Mouse (Mus musculus): ENCODE data around the gene Klhl24. TPM values are rescaled to one million over a fixed set of nuclear protein-coding genes. Genes with fewer than 3 reads are reported as not detected.

Gene Klhl24
- 34.2 TPM for polyA plus RNA-seq (2015; fragmentation: Illumina TruSeq; extraction: RNeasy Lipid Tissue Mini Kit (QIAGEN cat#74804); ENCODE audit: low read depth, low replicate concordance)

GRCm38 (mm10) chr16:20097069-20097710 is at the start of gene Klhl24:
Gene Klhl24 (plus strand): TSS chr16:20097542.

GRCm38 (mm10) chr16:20140772-20141531 is 43.6 kb downstream of the Klhl24 start, which contains the start of gene Yeats2:
Gene Yeats2 (plus strand): TSS chr16:20141063.

Other genes with a start within 250 kb of the Klhl24 start
- 1.8 TPM for gene Klhl6, start 114.5 kb upstream of the Klhl24 start, polyA plus RNA-seq (2015; fragmentation: Illumina TruSeq; extraction: RNeasy Lipid Tissue Mini Kit (QIAGEN cat#74804); ENCODE audit: low read depth, low replicate concordance)
- 17.2 TPM for gene Yeats2, start 43.5 kb downstream of the Klhl24 start, polyA plus RNA-seq (2015; fragmentation: Illumina TruSeq; extraction: RNeasy Lipid Tissue Mini Kit (QIAGEN cat#74804); ENCODE audit: low read depth, low replicate concordance)
- 49.4 TPM for gene Map6d1, start 143.8 kb downstream of the Klhl24 start, polyA plus RNA-seq (2015; fragmentation: Illumina TruSeq; extraction: RNeasy Lipid Tissue Mini Kit (QIAGEN cat#74804); ENCODE audit: low read depth, low replicate concordance)
- 50.9 TPM for gene Parl, start 204.8 kb downstream of the Klhl24 start, polyA plus RNA-seq (2015; fragmentation: Illumina TruSeq; extraction: RNeasy Lipid Tissue Mini Kit (QIAGEN cat#74804); ENCODE audit: low read depth, low replicate concordance)
- not detected for gene Cyp2ab1, start 227.9 kb downstream of the Klhl24 start, polyA plus RNA-seq (2015; fragmentation: Illumina TruSeq; extraction: RNeasy Lipid Tissue Mini Kit (QIAGEN cat#74804); ENCODE audit: low read depth, low replicate concordance)

Data from brain, adult 10 weeks (tissue).